Mouse (Mus musculus): ENCODE measurements around the gene Sik3. TPM values are rescaled to one million over a fixed set of nuclear protein-coding genes. Genes with fewer than 3 reads are reported as not detected.

Gene Sik3
- polyA plus RNA-seq, 1 experiment from 2014 or later: 10.2 TPM

Other genes starting within 250 kb of the Sik3 start
- 28.3 and 30.6 TPM in 2 replicates for gene Cep164, start 184.1 kb upstream of the Sik3 start, polyA plus RNA-seq (2015; fragmentation: Nextera tagmentation; extraction: Ambion mirVana)
- 32.9 and 33.9 TPM in 2 replicates for gene Bace1, start 174.2 kb upstream of the Sik3 start, polyA plus RNA-seq (2015; fragmentation: Nextera tagmentation; extraction: Ambion mirVana)
- 19.4 and 22.0 TPM in 2 replicates for gene Pcsk7, start 106.3 kb upstream of the Sik3 start, polyA plus RNA-seq (2015; fragmentation: Nextera tagmentation; extraction: Ambion mirVana)
- gene Rnf214, start 105.9 kb upstream of the Sik3 start, polyA plus RNA-seq (2015; fragmentation: Nextera tagmentation; extraction: Ambion mirVana): 57.4 and 62.3 TPM in 2 replicates
- gene Tagln, start 76.8 kb upstream of the Sik3 start, polyA plus RNA-seq (2015; fragmentation: Nextera tagmentation; extraction: Ambion mirVana): 56.4 and 108 TPM in 2 replicates
- gene Sidt2, start 57.6 kb upstream of the Sik3 start, polyA plus RNA-seq (2015; fragmentation: Nextera tagmentation; extraction: Ambion mirVana): 37.3 and 39.3 TPM in 2 replicates
- 162 and 170 TPM in 2 replicates for gene Pafah1b2, start 130 bp upstream of the Sik3 start, polyA plus RNA-seq (2015; fragmentation: Nextera tagmentation; extraction: Ambion mirVana)
- gene Apoa1, start 215.8 kb downstream of the Sik3 start, polyA plus RNA-seq (2015; fragmentation: Nextera tagmentation; extraction: Ambion mirVana): 32.7 and 67.5 TPM in 2 replicates
- gene Apoc3, start 222.8 kb downstream of the Sik3 start, polyA plus RNA-seq (2015; fragmentation: Nextera tagmentation; extraction: Ambion mirVana): 0.93 TPM in 1 of 2 replicates, not detected in the other
- not detected in 2 replicates for gene Apoa4, start 227.9 kb downstream of the Sik3 start, polyA plus RNA-seq (2015; fragmentation: Nextera tagmentation; extraction: Ambion mirVana)

Measured in kidney, embryonic 15.5 days (tissue).